Mouse (Mus musculus) CD4-positive, CD25-positive, alpha-beta regulatory T cell, adult 2 months (primary cell): ENCODE data around the gene Gm9774.

Experiments used
- DNase-seq: peaks from one replicate; pipeline ENCODE4 v3.0.0-alpha.2; 2012; ENCODE audit warnings: low read depth, low spot score

Gene Gm9774

GRCm38 (mm10) chr3:92429323-92429722, at the start of gene Gm9774:
Gene Gm9774 (minus strand): TSS chr3:92429423.
- DNase-seq: no peak

DNA sequence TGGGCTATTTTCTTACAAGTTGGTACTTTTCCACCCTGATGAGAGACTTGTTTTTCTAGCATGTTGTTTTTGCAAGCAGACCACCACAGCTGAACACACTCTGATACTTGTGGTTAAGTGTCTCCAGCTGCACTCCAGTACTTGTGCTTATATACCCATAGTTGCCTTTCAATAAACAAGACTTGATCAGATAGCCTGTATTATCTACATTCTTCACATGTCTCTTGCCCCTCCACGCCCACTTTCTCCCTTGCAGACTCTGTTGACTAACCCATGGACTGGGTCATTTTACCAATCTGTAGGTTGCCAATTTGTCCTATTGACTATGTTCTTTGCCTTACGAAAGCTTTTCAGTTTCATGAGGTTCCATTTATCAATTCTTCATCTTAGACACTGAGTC, 40.9 kb upstream of the Gm9774 start:
- no peak for DNase-seq

- no peak for DNase-seq
Measured at GRCm38 (mm10) chr3:92467424-92467823, 38.2 kb upstream of the Gm9774 start.

- DNase-seq: no peak
Measured at GRCm38 (mm10) chr3:92466576-92466975, 37.4 kb upstream of the Gm9774 start.

- DNase-seq: no peak
Measured at GRCm38 (mm10) chr3:92458620-92459019, 29.4 kb upstream of the Gm9774 start, which contains the start of gene Sprr3. Gene Sprr3 (minus strand): TSS chr3:92458720.

DNA sequence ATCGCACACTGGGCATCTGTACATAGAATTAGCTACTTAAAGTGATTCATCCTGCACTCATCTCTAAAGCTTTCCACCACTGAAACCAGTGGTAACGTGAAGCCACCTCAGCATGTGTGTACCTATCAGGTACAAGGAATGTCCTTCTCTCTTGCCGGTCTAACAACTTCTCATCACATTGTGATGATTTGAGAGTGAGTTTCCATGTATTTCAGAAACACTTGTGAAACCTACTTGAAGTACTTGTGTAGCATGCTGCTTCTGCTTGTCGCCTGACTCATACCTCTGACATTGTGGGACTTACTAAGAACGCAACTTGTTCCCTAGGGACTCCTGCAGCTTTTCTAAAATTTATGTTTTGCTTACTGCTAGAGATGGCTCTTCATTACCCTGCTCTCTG, 25.9 kb upstream of the Gm9774 start:
- DNase-seq: no peak

DNA sequence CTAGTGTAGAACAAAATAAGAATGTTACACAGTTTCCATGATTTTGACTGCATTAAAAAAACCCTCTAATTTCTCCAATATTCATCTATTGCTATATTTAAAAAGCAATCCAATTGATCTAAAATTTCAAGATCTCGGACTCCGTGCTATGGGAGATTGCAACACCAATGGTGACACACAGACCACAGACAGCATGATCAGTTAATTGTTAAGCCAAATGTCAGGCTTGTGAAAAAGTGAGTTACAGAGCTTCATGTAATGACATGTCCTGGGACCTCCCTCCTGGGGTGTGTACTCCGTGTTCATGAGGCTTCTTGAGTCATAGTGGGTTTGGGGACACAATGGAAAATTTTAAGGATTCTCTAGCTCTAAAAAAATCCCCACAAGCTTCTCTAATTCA, 11.0 kb upstream of the Gm9774 start:
- DNase-seq: no peak

DNA sequence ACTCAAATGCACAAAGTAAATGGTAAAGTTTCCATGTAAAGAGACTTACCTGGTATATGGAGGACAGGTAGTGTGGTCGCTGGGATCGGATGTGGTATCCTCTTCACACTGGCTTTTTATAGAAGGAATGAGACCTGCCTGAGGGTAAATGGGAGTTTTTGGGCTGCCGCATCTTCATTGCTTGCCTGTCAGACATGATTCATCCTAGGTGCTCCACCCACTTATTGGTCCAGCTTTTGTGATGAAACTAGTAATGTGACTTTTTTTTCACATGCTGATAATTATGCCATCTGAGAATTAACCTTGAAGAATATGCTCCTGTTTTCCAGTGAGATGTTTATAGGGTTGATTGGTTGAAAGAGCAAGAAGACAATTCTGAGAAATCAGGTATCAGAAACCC, 9.5 kb upstream of the Gm9774 start, which contains the start of gene Sprr1b:
Gene Sprr1b, minus strand, starts transcription at position 101 of the 400 bp plus-strand sequence.
- DNase-seq: no peak

GRCm38 (mm10) chr3:92432282-92432681, 3.1 kb upstream of the Gm9774 start, which contains the start of gene Sprr2k:
Gene Sprr2k (plus strand): TSS chr3:92432582.
- no peak for DNase-seq

GRCm38 (mm10) chr3:92417782-92418181, 11.4 kb downstream of the Gm9774 start, which contains the start of gene Sprr2j-ps:
Gene Sprr2j-ps (plus strand): TSS chr3:92418082.
- DNase-seq: no peak

DNA sequence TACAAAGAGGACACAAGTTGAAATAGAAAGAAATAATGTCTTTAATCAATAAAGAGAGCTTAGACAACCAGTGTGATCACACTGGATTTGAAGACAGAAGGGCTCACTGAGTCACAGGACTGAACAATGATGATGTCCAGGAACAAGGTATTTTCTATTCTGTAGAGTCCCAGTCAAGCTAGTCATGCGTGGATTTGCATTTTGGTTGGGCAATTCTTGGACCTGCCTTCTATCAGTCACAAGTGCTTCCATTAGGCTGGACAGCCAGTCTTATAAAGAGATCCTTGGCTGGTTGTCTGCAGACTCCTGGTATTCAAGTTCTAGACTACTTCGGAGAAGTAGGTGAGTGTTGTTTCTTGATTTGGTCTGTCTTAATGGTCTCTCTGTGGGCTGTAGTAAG, 21.5 kb downstream of the Gm9774 start, which contains the start of gene Sprr2i:
Gene Sprr2i, plus strand, starts transcription at position 301 of the 400 bp plus-strand sequence.
- no peak for DNase-seq

DNA sequence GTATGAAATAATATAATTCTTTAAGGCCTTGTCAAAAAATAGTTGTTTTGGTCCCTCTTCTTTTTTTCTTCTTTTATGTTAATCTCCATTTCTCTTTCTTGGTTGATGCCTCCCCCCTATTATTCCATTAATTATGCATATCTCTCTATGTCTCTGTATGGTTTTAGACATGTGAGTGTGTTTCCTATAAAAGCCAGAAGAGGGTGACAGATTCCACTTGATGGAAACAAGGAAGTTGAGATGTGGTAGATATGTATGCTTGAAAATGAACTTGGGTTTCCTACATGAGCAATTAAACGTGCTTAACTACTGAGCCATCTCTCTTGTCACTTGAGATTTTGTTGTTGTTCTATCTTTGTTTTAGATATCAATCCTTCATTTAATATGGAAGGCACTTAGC, 34.9 kb downstream of the Gm9774 start:
- DNase-seq: no peak

- DNase-seq: no peak
Measured at GRCm38 (mm10) chr3:92385385-92385784, 43.8 kb downstream of the Gm9774 start, which contains the start of gene Sprr2h. Gene Sprr2h (plus strand): TSS chr3:92385685.
